Mouse (Mus musculus) kidney, postnatal 0 days (tissue): ENCODE results near the gene Ccdc13. TPM values are rescaled to one million over a fixed set of nuclear protein-coding genes. Genes with fewer than 3 reads are reported as not detected.

Source experiments
- ATAC-seq: fragments of 200-750 bp; cut with Nextera tagmentation; replicated peaks from 2 replicates; pipeline ENCODE4 v1.8.0; 2017; ENCODE audit warnings: low read depth, moderate number of reproducible peaks, moderate TSS enrichment, moderate library complexity; ENCODE audit not compliant: low FRiP score
- DNase-seq: peaks from one replicate; pipeline ENCODE4 v3.0.0-alpha.2; 2016; ENCODE audit warnings: low spot score
- H3K27ac ChIP-seq: fragments of 300-500 bp; sonication (generic); 2 replicates; pipeline ENCODE4 v1.5.1; 2014; ENCODE audit warnings: mild to moderate bottlenecking
- H3K27me3 ChIP-seq: fragments of 300-500 bp; sonication (generic); 2 replicates; pipeline ENCODE4 v1.6.1; 2014; ENCODE audit warnings: low read length, mixed read lengths; ENCODE audit not compliant: insufficient read depth
- H3K36me3 ChIP-seq: fragments of 300-500 bp; sonication (generic); 2 replicates; pipeline ENCODE4 v1.6.1; 2014; ENCODE audit warnings: low read length, mixed read lengths; ENCODE audit not compliant: insufficient read depth
- H3K4me1 ChIP-seq: fragments of 300-500 bp; sonication (generic); replicated peaks from 2 replicates; pipeline ENCODE4 v1.6.1; 2014; ENCODE audit warnings: antibody characterized with exemption, low read length, mixed read lengths; ENCODE audit not compliant: insufficient read depth
- H3K4me2 ChIP-seq: fragments of 300-500 bp; sonication (generic); 2 replicates; pipeline ENCODE4 v1.6.1; 2014; ENCODE audit warnings: mild to moderate bottlenecking, low read length, moderate library complexity, mixed read lengths
- H3K4me3 ChIP-seq: fragments of 300-500 bp; sonication (generic); replicated peaks from 2 replicates; pipeline ENCODE4 v1.5.1; 2014; ENCODE audit warnings: low read depth, low read length
- H3K9ac ChIP-seq: fragments of 300-500 bp; sonication (generic); 2 replicates; pipeline ENCODE4 v1.6.1; 2014; ENCODE audit warnings: low read depth, low read length
- H3K9me3 ChIP-seq: fragments of 300-500 bp; sonication (generic); replicated peaks from 2 replicates; pipeline ENCODE4 v1.6.1; 2016; ENCODE audit warnings: low read length, inconsistent platforms, mixed read lengths
- CTCF ChIP-seq: IDR thresholded peaks from 2 replicates; pipeline ENCODE4 v1.5.1; 2016; ENCODE audit warnings: antibody characterized with exemption, low read depth, mild to moderate bottlenecking, moderate library complexity
- WGBS: fragments of 180-500 bp; shearing (Covaris S2); extraction: QIAGEN DNeasy Blood & Tissue Kit; methylation state at CpG from one replicate; pipeline ENCODE4 v1.1.7; 2014; 5-methylcytosine and 5-hydroxymethylcytosine counted together
- polyA plus RNA-seq: library from polyadenylated mRNA; unstranded; fragments of >200 nt; fragmentation: Nextera tagmentation; extraction: Ambion mirVana; gene quantifications from 2 replicates; pipeline ENCODE4 v1.2.1, GENCODE M21; 2015

Ccdc13 gene
- 0.23 and 0.25 TPM in 2 replicates for polyA plus RNA-seq

GRCm38 (mm10) chr9:121838829-121839621 lies at the start of gene Ccdc13:
Gene Ccdc13, minus strand, starts transcription at chr9:121839461.
- no peak for TF ChIP-seq CTCF
- Histone ChIP-seq H3K9me3 (no peaks in the 10 kb centered on the region), H3K27me3 (no peaks in the 10 kb centered on the region), H3K36me3 (no peaks in the 10 kb centered on the region), H3K4me3 (peak within 1 kb of the TSS; percentile 45), H3K27ac (no peak within 1 kb of the TSS), H3K4me1 (no peaks in the 10 kb centered on the region), H3K4me2 (peak within 1 kb of the TSS; percentile 86), H3K9ac (peak within 1 kb of the TSS; percentile 44)
- ATAC-seq (peak; percentile 85), DNase-seq (peak; percentile 85)
- WGBS, result 5% methylated on average over 61 of the region's 61 CpGs

DNA sequence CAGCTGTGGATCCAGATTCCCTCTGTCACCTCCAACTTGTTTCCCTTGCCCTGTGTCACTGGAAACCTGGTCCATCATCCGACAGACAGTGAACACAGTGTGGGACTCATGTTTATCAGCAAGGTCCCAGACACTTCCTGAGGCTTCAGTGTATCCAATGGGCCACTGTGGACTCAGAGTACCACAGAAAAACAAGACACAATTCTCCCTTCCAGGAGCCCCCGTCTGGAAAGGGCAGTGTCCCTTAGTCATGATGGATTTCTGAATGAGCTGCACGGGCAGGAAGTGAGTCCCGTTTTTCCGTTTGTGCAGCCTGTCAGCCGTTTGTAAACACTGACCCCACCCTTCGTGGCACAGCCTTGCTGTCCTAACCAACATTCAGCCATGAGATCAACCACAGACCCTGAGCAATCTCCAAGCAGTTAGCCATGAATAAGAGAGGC lies 42.8 kb upstream of the Ccdc13 start:
- TF ChIP-seq CTCF, result no peak
- Histone ChIP-seq H3K36me3 (no peaks in the 10 kb centered on the region), H3K4me2 (no peak overlapping the region), H3K9ac (no peak overlapping the region), H3K27me3 (no peaks in the 10 kb centered on the region), H3K27ac (no peak overlapping the region), H3K4me1 (no peaks in the 10 kb centered on the region), H3K4me3 (no peak overlapping the region), H3K9me3 (no peaks in the 10 kb centered on the region)
- 37% methylated on average over 7 of the region's 7 CpGs for WGBS
- DNase-seq (no peak), ATAC-seq (no peak; the same call in 1 of the 2 replicates)

DNA sequence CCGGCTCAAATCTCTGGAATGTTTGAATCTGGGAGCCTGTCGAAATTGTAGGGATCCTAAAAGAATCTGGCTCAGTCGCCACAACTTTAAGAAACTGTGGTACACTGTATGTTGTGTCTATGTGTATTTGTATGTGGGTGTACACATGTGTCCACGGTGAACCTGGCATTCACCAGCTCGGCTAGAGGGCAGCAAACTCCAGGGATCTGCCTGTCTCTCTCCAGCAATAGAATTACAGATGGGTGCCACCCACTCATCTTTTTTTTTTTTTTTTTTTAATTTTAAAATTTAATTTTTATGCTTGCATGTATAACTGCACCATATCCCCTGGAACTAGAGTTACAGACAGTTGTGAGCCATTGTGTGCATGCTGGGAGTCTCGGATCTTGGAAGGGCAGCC lies 42.0 kb upstream of the Ccdc13 start:
- DNase-seq, result no peak
- TF ChIP-seq CTCF, result no peak; the same call in 1 of the 2 replicates
- WGBS, result 69% methylated on average over 6 of the region's 6 CpGs
- H3K9ac ChIP-seq, result no peak overlapping the region
- peak overlapping the region; percentile 36; the same call in 1 of the 2 replicates for H3K4me2 ChIP-seq
- no peaks in the 10 kb centered on the region for H3K36me3 ChIP-seq
- no peaks in the 10 kb centered on the region for H3K27me3 ChIP-seq
- no peak overlapping the region for H3K4me3 ChIP-seq
- H3K9me3 ChIP-seq, result no peaks in the 10 kb centered on the region
- no peaks in the 10 kb centered on the region for H3K4me1 ChIP-seq
- no peak overlapping the region for H3K27ac ChIP-seq
- no peak for ATAC-seq

GRCm38 (mm10) chr9:121880840-121881239 lies 41.6 kb upstream of the Ccdc13 start:
- ATAC-seq, result 0 out of 2 replicates have a peak, but pooled peaks have one; percentile 21
- 19% methylated on average over 14 of the region's 14 CpGs for WGBS
- H3K27ac ChIP-seq, result no peak overlapping the region
- peak; percentile 76 for TF ChIP-seq CTCF
- H3K4me2 ChIP-seq, result peak overlapping the region; percentile 36; the same call in 1 of the 2 replicates
- no peak overlapping the region for H3K9ac ChIP-seq
- H3K4me1 ChIP-seq, result no peaks in the 10 kb centered on the region
- H3K4me3 ChIP-seq, result no peak overlapping the region
- no peaks in the 10 kb centered on the region for H3K36me3 ChIP-seq
- H3K27me3 ChIP-seq, result no peaks in the 10 kb centered on the region
- peak; percentile 87 for DNase-seq
- H3K9me3 ChIP-seq, result no peaks in the 10 kb centered on the region

DNA sequence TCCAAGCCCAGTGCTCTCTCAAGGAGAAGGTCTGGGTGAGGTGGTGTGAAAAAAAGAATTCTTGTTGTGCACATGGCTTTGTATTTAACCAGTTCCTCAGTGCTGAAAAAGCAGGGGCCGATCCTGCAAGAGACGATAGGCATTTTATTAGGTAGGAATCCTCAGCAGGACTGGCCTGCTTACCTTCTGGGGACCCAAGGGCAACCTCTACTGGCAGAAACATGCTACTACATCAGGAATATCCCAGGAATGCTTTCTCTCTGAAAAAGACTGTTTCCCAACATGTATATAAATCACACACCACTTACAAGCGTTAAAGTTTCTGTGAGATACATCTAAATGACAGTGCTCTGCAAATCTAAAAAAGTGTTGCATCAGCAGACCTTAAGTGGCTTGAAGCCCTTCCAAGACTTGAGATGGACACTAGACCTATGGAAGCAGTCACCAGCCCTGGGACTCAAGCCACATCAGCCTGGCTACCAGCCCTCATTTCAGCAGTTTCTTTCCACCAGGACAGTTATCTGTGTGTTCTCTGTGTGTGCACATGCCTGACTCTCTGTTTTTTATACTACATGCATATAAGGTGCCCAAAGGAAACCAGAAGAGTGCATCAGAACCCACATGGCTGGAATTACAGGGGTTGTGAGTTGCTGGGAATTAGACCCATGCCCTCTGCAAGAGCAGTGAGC lies 37.9 kb upstream of the Ccdc13 start:
- TF ChIP-seq CTCF, result peak; percentile 92
- H3K4me1 ChIP-seq, result no peaks in the 10 kb centered on the region
- peak; percentile 88 for DNase-seq
- H3K36me3 ChIP-seq, result no peaks in the 10 kb centered on the region
- H3K27ac ChIP-seq, result no peak overlapping the region
- H3K9ac ChIP-seq, result no peak overlapping the region
- ATAC-seq, result 0 out of 2 replicates have a peak, but pooled peaks have one; percentile 36
- no peak overlapping the region for H3K4me3 ChIP-seq
- no peaks in the 10 kb centered on the region for H3K27me3 ChIP-seq
- H3K4me2 ChIP-seq, result no peak overlapping the region
- H3K9me3 ChIP-seq, result no peaks in the 10 kb centered on the region
- WGBS, result 6% methylated on average over 3 of the region's 3 CpGs

DNA sequence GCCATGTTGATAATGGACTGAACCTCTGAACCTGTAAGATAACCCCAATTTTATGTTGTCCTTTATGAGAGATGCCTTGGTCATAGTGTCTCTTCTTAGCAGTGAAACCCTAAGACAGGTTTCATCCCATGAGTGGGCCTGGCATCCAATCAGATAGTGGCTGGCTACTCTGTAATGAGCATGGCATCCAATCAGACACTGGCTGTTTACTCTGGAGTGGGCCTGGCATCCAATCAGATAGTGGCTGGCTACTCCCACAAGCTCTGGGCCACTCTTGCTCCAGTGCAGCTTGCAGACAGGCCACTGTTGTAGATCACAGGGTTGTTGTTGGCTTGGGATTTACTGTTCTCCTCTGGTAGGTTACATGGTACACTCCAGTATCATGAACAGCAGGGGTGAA lies 34.3 kb upstream of the Ccdc13 start:
- Histone ChIP-seq H3K4me3 (no peak overlapping the region), H3K9ac (no peak overlapping the region), H3K4me1 (no peaks in the 10 kb centered on the region), H3K4me2 (no peak overlapping the region), H3K27me3 (no peaks in the 10 kb centered on the region), H3K9me3 (no peaks in the 10 kb centered on the region), H3K27ac (no peak overlapping the region), H3K36me3 (no peaks in the 10 kb centered on the region)
- no peak for ATAC-seq
- no peak for TF ChIP-seq CTCF
- DNase-seq, result no peak
